Mouse (Mus musculus) testis, adult 2 months (tissue): ENCODE measurements at regions not wholly inside any gene's neighbourhood (a gene's known extent, or its start where the extent isn't known, plus 50 kb on each side); places are given as distances from the start of the nearest gene placed in this dataset.

Source experiments
- CTCF ChIP-seq: fragments of 200-500 bp; IDR thresholded peaks from 2 replicates; pipeline ENCODE4 v1.5.1; 2012; ENCODE audit warnings: low read depth, mild to moderate bottlenecking, inconsistent platforms, low read length, moderate library complexity; ENCODE audit not compliant: control insufficient read depth, insufficient read depth, insufficient replicate concordance
- POLR2A ChIP-seq: fragments of 200-500 bp; IDR thresholded peaks from 2 replicates; pipeline ENCODE4 v1.6.1; 2012; ENCODE audit warnings: low read depth, mild to moderate bottlenecking, inconsistent platforms, low read length, moderate library complexity; ENCODE audit not compliant: control insufficient read depth

- TF ChIP-seq POLR2A: no peak
- TF ChIP-seq CTCF: no peak
Measured at GRCm38 (mm10) chr4:10691086-10691485, 183.2 kb upstream of the 2610301B20Rik start.
